Mouse (Mus musculus): ENCODE data around the gene Acin1. TPM values are rescaled to one million over a fixed set of nuclear protein-coding genes. Genes with fewer than 3 reads are reported as not detected.

Gene Acin1
- total and polyA plus RNA-seq, 3 experiments = 74.0 to 324 (median 118) TPM

- DNase-seq (ENCODE audit: extremely low read depth) = no peak
- Histone ChIP-seq H3K27ac (ENCODE audit: insufficient read depth, low read depth) (no peak overlapping the region), H3K4me2 (ENCODE audit: insufficient read depth, low read depth, poor library complexity, severe bottlenecking) (no peak overlapping the region), H3K9ac (ENCODE audit: insufficient read depth, low read depth) (no peak overlapping the region), H3K4me3 (replicated peaks in 1 of 3; ENCODE audit: low read depth in 2 of 3, low read length in 2 of 3, poor library complexity in 1 of 3) (no peak overlapping the region), H3K36me3 (replicated peaks in 1 of 2; ENCODE audit: control insufficient read depth in 1 of 2, insufficient read depth in 1 of 2, low read length in 1 of 2) (no peaks in the 10 kb centered on the region), H3K4me1 (ENCODE audit: control insufficient read depth in 1 of 2, insufficient read depth in 2 of 2) (no peaks in the 10 kb centered on the region), H3K27me3 (replicated peaks) (peaks cover 1% of the 10 kb centered on the region), H3K9me3 (replicated peaks; ENCODE audit: low read length) (no peaks in the 10 kb centered on the region), H3K79me2 (replicated peaks; ENCODE audit: control insufficient read depth, extremely low read depth, insufficient read depth, poor library complexity, severe bottlenecking) (no peaks in the 10 kb centered on the region)
- in situ Hi-C loops (cut with MboI; ENCODE audit: low pct_ligation_motif_present, low pct_unique_long_range_greater_than_20kb, low sequenced_read_pairs) (loop anchor here (5.0 kb wide), 1 partner anchor 37 kb away; no protein-coding TSS in a partner anchor), dilution Hi-C loops (cut with MboI; ENCODE audit: extremely low pct_ligation_motif_present, extremely low pct_unique_long_range_greater_than_20kb, low sequenced_read_pairs) (no loop called here)
- TF ChIP-seq POLR2A (IDR thresholded peaks at IDR 0.05; ENCODE audit: low read depth, low read length) = no peak
- no peak for TF ChIP-seq BHLHE40 (IDR thresholded peaks at IDR 0.05; ENCODE audit: low read depth, low read length)
- TF ChIP-seq MAFK (IDR thresholded peaks at IDR 0.05; ENCODE audit: insufficient replicate concordance, low read length) = no peak
- TF ChIP-seq CHD1 (IDR thresholded peaks at IDR 0.05; ENCODE audit: low read depth, low read length) = no peak
- no peak for TF ChIP-seq ZKSCAN1 (IDR thresholded peaks at IDR 0.05; ENCODE audit: borderline replicate concordance, low read depth, low read length)
- no peak for TF ChIP-seq JUN (IDR thresholded peaks at IDR 0.05; ENCODE audit: insufficient read depth, low read depth, low read length)
- TF ChIP-seq RAD21 (IDR thresholded peaks at IDR 0.05; ENCODE audit: low read depth, low read length) = no peak
- TF ChIP-seq CHD2 (IDR thresholded peaks at IDR 0.05; ENCODE audit: low read length) = no peak
- no peak for TF ChIP-seq MXI1 (IDR thresholded peaks at IDR 0.05; ENCODE audit: low read depth, low read length)
- no peak for TF ChIP-seq NRF1 (IDR thresholded peaks at IDR 0.05; ENCODE audit: low read depth, low read length)
- TF ChIP-seq MAZ (IDR thresholded peaks at IDR 0.05; ENCODE audit: low read depth, low read length) = no peak
- no peak for TF ChIP-seq UBTF (IDR thresholded peaks at IDR 0.05; ENCODE audit: low read depth, low read length)
- no peak for TF ChIP-seq TBP (conservative IDR thresholded peaks at IDR 0.05; ENCODE audit: low read depth, low read length)
- TF ChIP-seq TCF12 (IDR thresholded peaks at IDR 0.05; ENCODE audit: low read depth, low read length) = no peak
- TF ChIP-seq RCOR1 (conservative IDR thresholded peaks at IDR 0.05; ENCODE audit: low read depth, low read length) = no peak
- no peak for TF ChIP-seq SMC3 (IDR thresholded peaks at IDR 0.05; ENCODE audit: low read depth, low read length)
- TF ChIP-seq IRF4 (IDR thresholded peaks at IDR 0.05; ENCODE audit: low read depth, low read length) = no peak
- TF ChIP-seq ELF1 (IDR thresholded peaks at IDR 0.05; ENCODE audit: low read depth, low read length) = no peak
These were observed 48.5 kb upstream of the Acin1 start for GRCm38 (mm10) chr14:54735221-54735620.

GRCm38 (mm10) chr14:54734004-54734403, 47.3 kb upstream of the Acin1 start:
- dilution Hi-C loops (cut with MboI; ENCODE audit: extremely low pct_ligation_motif_present, extremely low pct_unique_long_range_greater_than_20kb, low sequenced_read_pairs) (no loop called here), in situ Hi-C loops (cut with MboI; ENCODE audit: low pct_ligation_motif_present, low pct_unique_long_range_greater_than_20kb, low sequenced_read_pairs) (no loop called here)
- no peaks in the 10 kb centered on the region for H3K4me1 ChIP-seq (ENCODE audit: control insufficient read depth in 1 of 2, insufficient read depth in 2 of 2)
- no peak for DNase-seq (ENCODE audit: extremely low read depth)
- H3K27me3 ChIP-seq (replicated peaks) = peaks cover 1% of the 10 kb centered on the region
- no peak overlapping the region for H3K9ac ChIP-seq (ENCODE audit: insufficient read depth, low read depth)
- H3K9me3 ChIP-seq (replicated peaks; ENCODE audit: low read length) = no peaks in the 10 kb centered on the region
- H3K36me3 ChIP-seq (replicated peaks in 1 of 2; ENCODE audit: control insufficient read depth in 1 of 2, insufficient read depth in 1 of 2, low read length in 1 of 2) = no peaks in the 10 kb centered on the region
- H3K4me2 ChIP-seq (ENCODE audit: insufficient read depth, low read depth, poor library complexity, severe bottlenecking) = no peak overlapping the region
- no peaks in the 10 kb centered on the region for H3K79me2 ChIP-seq (replicated peaks; ENCODE audit: control insufficient read depth, extremely low read depth, insufficient read depth, poor library complexity, severe bottlenecking)
- no peak overlapping the region for H3K4me3 ChIP-seq (replicated peaks in 1 of 3; ENCODE audit: low read depth in 2 of 3, low read length in 2 of 3, poor library complexity in 1 of 3)
- TF ChIP-seq RCOR1 (conservative IDR thresholded peaks at IDR 0.05; ENCODE audit: low read depth, low read length) (no peak), TCF12 (IDR thresholded peaks at IDR 0.05; ENCODE audit: low read depth, low read length) (no peak), NRF1 (IDR thresholded peaks at IDR 0.05; ENCODE audit: low read depth, low read length) (no peak), IRF4 (IDR thresholded peaks at IDR 0.05; ENCODE audit: low read depth, low read length) (no peak), JUN (IDR thresholded peaks at IDR 0.05; ENCODE audit: insufficient read depth, low read depth, low read length) (no peak), TBP (conservative IDR thresholded peaks at IDR 0.05; ENCODE audit: low read depth, low read length) (no peak), MXI1 (IDR thresholded peaks at IDR 0.05; ENCODE audit: low read depth, low read length) (no peak), NELFE (IDR thresholded peaks at IDR 0.05; ENCODE audit: low read depth, low read length) (no peak), PAX5 (IDR thresholded peaks at IDR 0.05; ENCODE audit: low read length) (no peak), ELF1 (IDR thresholded peaks at IDR 0.05; ENCODE audit: low read depth, low read length) (no peak), ZNF384 (IDR thresholded peaks at IDR 0.05; ENCODE audit: low read depth, low read length) (no peak), POLR2AphosphoS2 (IDR thresholded peaks at IDR 0.05; ENCODE audit: low read depth, low read length) (no peak)
- H3K27ac ChIP-seq (ENCODE audit: insufficient read depth, low read depth) = no peak overlapping the region

Data from CH12.LX (cell line).